Mouse (Mus musculus): Measurements from ENCODE around the gene Gm20489. TPM values are rescaled to one million over a fixed set of nuclear protein-coding genes. Genes with fewer than 3 reads are reported as not detected.

The Gm20489 gene
- polyA plus RNA-seq, 1 experiment from 2014 or later, result not detected

DNA sequence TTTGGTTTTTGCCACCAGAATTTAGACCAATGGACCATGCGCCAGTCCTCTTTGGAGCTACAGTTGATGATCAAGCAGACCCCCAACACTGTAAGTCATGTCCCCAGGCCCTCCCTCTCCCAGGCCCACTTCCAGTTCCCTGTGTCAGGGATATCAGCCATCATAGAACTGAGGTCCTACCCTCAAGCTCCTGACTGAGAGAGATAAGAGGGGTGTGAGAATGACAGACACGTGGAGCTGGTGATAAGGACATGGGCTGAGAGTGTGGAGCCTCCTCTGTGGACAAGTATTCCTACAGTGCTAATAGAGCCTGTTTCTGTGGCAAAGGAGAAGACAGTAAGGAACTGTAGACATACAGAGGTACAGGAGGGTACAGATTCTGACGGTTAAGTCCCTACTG, 18.7 kb upstream of the Gm20489 start:
- Histone ChIP-seq H3K4me3 (no peak overlapping the region), H3K4me2 (no peak overlapping the region), H3K27ac (replicated peaks) (no peak overlapping the region), H3K27me3 (no peaks in the 10 kb centered on the region), H3K4me1 (replicated peaks) (no peaks in the 10 kb centered on the region), H3K36me3 (peaks cover 88% of the 10 kb centered on the region), H3K9me3 (no peaks in the 10 kb centered on the region), H3K9ac (no peak overlapping the region)
- no peak for ATAC-seq (ENCODE audit: low read depth)
- 94% methylated on average over 3 of the region's 3 CpGs for WGBS

DNA sequence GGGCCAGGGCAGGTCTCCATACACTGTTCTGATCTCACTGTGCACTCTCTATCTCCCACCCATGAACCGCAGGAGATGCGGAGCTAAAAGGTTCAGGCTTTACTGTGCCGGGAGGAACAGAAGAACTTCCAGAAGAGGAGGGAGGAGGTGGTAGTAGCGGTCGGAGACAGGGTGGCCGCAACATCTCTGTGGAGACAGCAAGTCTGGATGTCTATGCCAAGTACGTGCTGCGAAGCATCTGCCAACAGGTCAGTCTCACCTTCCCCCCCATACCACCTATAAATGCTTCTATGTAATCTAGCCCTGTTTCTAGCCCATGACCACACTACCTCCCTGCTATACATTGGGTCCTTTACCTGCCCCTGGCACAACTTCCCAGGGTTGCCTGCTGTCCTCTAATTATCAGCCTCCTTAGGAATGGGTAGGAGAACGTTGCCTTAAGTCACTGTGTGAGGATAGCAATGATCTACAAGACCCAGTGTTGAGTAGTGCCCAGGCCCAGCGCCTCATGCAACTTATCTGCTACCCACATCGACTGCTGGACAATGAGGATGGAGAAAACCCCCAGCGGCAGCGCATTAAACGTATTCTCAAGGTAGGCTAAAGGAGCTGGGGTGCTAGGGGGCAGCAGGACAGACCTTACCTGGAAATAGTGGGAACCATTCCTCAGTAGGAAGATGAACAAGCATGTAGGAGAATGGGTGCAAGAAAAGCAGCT, 17.3 kb upstream of the Gm20489 start:
- H3K4me1 ChIP-seq (replicated peaks), result no peaks in the 10 kb centered on the region
- WGBS, result 92% methylated on average over 14 of the region's 14 CpGs
- no peak overlapping the region for H3K4me2 ChIP-seq
- no peak for ATAC-seq (ENCODE audit: low read depth)
- H3K27me3 ChIP-seq, result no peaks in the 10 kb centered on the region
- H3K27ac ChIP-seq (replicated peaks), result no peak overlapping the region
- H3K9ac ChIP-seq, result no peak overlapping the region
- no peaks in the 10 kb centered on the region for H3K9me3 ChIP-seq
- no peak overlapping the region for H3K4me3 ChIP-seq
- peaks cover 88% of the 10 kb centered on the region for H3K36me3 ChIP-seq

DNA sequence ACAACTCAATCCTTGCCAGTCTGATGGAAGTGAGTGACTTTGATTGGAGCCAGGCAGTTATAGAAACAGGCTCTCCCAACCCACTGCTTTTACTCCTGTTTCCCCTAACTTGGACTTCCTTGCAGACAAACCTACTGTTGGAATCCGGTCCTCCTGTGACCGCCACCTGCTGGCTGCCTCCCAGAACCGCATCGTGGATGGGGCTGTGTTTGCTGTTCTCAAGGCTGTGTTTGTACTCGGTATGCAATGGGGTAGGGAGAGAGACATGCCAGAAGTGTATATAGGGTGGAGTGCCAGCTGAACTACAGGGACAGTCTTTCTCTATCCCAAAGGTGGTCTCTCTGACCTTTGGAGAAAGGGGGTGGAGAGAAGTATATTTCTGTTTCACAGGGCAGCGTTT, 16.7 kb upstream of the Gm20489 start:
- no peak overlapping the region for H3K4me2 ChIP-seq
- H3K9me3 ChIP-seq, result no peaks in the 10 kb centered on the region
- H3K9ac ChIP-seq, result no peak overlapping the region
- WGBS, result 31% methylated on average over 6 of the region's 6 CpGs
- H3K27ac ChIP-seq (replicated peaks), result no peak overlapping the region
- no peaks in the 10 kb centered on the region for H3K27me3 ChIP-seq
- ATAC-seq (ENCODE audit: low read depth), result no peak
- H3K4me1 ChIP-seq (replicated peaks), result no peaks in the 10 kb centered on the region
- H3K36me3 ChIP-seq, result peaks cover 88% of the 10 kb centered on the region
- H3K4me3 ChIP-seq, result no peak overlapping the region

DNA sequence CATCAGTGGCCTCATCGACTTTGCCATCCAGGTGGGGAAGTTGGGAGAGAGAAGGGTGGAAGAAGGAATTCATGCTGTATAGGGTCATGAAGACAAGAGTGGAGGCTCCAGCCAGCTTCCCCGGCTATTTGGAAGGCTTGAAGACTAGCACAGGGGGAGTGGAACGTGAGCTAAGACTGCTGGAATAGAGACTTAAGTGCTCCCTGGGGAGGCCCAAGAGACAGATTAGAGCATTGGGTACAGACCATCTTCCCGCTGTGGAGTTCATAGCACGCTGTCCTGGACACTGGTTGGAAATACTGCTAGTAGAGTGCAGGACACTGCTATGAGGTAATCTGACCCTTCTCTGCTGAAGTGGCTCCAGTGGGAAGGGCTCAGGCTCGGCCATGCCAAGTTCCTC, 14.0 kb upstream of the Gm20489 start:
- H3K4me3 ChIP-seq, result no peak overlapping the region
- H3K4me1 ChIP-seq (replicated peaks), result no peaks in the 10 kb centered on the region
- H3K9ac ChIP-seq, result no peak overlapping the region
- no peak overlapping the region for H3K27ac ChIP-seq (replicated peaks)
- H3K36me3 ChIP-seq, result peaks cover 87% of the 10 kb centered on the region
- no peak overlapping the region for H3K4me2 ChIP-seq
- ATAC-seq (ENCODE audit: low read depth), result no peak
- no peaks in the 10 kb centered on the region for H3K9me3 ChIP-seq
- WGBS, result 79% methylated on average over 6 of the region's 6 CpGs
- H3K27me3 ChIP-seq, result no peaks in the 10 kb centered on the region

DNA sequence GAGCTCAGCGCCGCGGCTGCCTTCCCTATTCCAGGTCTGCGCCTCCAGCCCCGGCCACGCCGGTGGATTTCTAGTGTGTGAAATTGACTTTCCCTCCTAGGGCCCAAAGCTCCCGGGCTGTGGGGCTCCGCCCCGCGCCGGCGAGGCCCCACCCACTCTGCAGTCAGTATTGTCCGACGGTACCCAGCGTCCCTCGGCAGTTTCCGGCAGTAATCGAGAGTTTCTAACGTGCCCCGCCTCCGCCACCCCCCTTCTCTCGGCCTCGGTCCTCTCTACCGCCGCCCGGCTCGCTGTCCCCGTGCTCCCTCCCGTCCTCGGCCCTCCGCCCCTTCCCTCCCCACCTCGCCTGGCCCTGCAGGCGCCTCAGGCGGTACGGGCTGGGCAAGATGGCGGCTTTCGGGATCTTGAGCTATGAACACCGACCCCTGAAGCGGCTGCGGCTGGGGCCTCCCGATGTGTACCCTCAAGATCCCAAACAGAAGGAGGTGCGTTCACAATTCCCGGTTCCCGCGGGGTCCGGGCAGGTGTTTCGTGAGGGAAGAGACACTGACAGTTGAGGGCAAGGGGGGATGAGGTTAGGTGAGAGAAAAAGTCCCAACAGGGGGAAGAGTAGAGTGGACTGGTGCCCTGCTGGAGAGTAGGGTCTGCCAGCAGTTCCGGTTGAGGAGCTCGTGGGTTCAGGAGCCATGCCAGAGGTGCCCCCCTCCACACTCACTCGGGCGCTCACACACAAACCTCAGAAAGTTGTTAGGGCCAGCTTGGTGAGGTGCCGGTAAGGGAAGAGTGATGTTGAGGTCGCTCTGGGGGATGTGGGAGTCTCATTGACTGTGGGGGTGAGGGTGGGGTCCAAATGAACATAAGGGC, 5.3 kb upstream of the Gm20489 start, which contains the start of gene Med12:
Med12 (plus strand) TSS at position 156 of the 864 bp plus-strand sequence.
- 27% methylated on average over 52 of the region's 54 CpGs for WGBS
- Histone ChIP-seq H3K4me2 (peak within 1 kb of the TSS; percentile 55), H3K4me1 (replicated peaks) (peaks cover 16% of the 10 kb centered on the region), H3K36me3 (peaks cover 21% of the 10 kb centered on the region), H3K9me3 (no peaks in the 10 kb centered on the region), H3K27ac (replicated peaks) (peak within 1 kb of the TSS; percentile 77), H3K27me3 (no peaks in the 10 kb centered on the region), H3K9ac (peak within 1 kb of the TSS; percentile 75), H3K4me3 (peak within 1 kb of the TSS; percentile 56)
- ATAC-seq (ENCODE audit: low read depth), result peak; percentile 98

DNA sequence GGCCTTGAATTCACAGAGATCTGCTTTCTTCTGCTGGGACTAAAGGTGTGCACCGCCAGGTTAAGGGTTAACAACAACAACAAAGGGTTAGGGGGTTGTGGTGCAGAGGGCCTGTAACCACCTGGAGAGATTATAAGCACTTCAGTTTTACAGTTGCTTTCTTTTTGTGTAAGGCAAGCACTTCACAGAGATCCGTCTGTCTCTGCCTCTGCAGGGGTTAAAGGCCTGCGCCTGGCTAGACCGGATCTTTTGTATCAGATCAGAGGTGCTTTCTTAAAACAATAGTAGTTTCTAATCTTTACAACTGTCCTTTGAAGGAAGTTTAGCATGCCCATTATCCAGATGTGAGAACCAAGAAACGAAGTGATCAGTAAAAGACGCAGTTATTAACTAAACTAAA, 4.6 kb upstream of the Gm20489 start:
- Histone ChIP-seq H3K27me3 (no peaks in the 10 kb centered on the region; the same call in 1 of the 2 replicates), H3K4me3 (peak overlapping the region; percentile 56), H3K36me3 (peaks cover 15% of the 10 kb centered on the region; the same call in 1 of the 2 replicates), H3K4me1 (replicated peaks) (peaks cover 16% of the 10 kb centered on the region), H3K27ac (replicated peaks) (no peak overlapping the region), H3K9me3 (no peaks in the 10 kb centered on the region), H3K4me2 (peak overlapping the region; percentile 55), H3K9ac (peak overlapping the region; percentile 75)
- 0 out of 2 replicates have a peak, but pooled peaks have one; percentile 3 for ATAC-seq (ENCODE audit: low read depth)
- WGBS, result 22% methylated on average over 6 of the region's 6 CpGs

DNA sequence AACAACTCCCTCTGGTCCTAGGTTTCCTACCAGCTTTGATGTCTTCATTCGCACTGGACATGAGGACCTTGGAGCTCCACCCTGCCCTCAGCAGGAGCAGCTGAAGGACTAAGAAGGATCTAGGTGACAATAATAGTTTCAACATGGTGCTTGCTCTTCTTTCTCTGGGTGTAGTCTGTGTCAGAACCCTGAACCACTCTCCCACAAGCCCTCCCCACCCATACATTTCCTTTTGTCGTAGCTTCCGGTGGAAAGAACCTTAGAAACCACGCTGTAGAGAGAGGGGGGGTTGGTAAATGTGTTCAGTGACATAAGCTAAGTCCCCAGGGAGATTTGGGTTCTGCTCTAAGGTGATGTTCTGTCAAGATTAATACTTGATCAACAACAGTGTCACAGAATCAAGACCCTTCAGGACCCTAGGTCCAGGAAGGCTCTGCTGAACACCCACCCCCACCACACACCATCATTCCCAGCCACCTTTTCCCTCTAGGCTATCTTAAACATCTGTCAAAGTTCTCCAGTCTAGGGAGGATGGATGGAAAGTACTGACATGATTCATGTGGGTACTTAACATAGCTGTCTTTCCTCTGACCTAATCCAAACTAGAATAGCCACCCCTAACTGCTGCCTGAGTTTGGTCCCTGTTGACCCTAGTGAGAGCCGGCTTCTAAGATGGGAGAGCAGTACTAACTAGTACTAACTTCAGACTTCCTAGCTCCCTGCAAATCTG, 633 bp downstream of the Gm20489 start, which contains the start of gene Il2rg:
Il2rg (minus strand) TSS at position 231 of the 730 bp plus-strand sequence.
- 74% methylated on average over 5 of the region's 5 CpGs for WGBS
- no peaks in the 10 kb centered on the region for H3K36me3 ChIP-seq
- H3K27me3 ChIP-seq, result no peaks in the 10 kb centered on the region; the same call in 1 of the 2 replicates
- H3K4me1 ChIP-seq (replicated peaks), result no peaks in the 10 kb centered on the region
- no peak within 1 kb of the TSS for H3K9ac ChIP-seq
- no peak within 1 kb of the TSS for H3K4me2 ChIP-seq
- no peak within 1 kb of the TSS for H3K27ac ChIP-seq (replicated peaks)
- no peak for ATAC-seq (ENCODE audit: low read depth)
- no peaks in the 10 kb centered on the region for H3K9me3 ChIP-seq
- no peak within 1 kb of the TSS for H3K4me3 ChIP-seq

DNA sequence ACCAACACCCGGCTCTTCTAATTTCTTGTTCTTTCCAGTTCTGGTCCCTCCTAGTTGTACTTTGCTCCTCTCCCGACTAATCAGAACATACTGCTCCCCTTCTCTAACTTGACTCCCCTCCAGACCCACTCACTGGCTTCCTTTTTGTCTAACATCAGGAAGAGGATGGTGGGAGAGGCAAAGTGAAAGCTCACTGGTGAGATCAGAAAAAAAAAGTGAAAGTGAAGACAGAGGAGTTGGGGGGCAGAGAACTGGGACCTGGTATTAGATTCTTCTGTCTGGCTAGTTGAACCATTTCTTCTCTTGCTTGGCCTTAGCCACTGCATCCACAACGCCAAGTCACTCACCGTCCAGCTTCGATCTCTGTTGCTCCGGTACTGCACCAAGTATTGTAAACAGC, 2.2 kb downstream of the Gm20489 start:
- no peaks in the 10 kb centered on the region for H3K36me3 ChIP-seq
- H3K9me3 ChIP-seq, result no peaks in the 10 kb centered on the region
- no peak overlapping the region for H3K9ac ChIP-seq
- no peaks in the 10 kb centered on the region; the same call in 1 of the 2 replicates for H3K27me3 ChIP-seq
- H3K4me2 ChIP-seq, result no peak overlapping the region
- no peak overlapping the region for H3K4me3 ChIP-seq
- ATAC-seq (ENCODE audit: low read depth), result no peak
- H3K27ac ChIP-seq (replicated peaks), result no peak overlapping the region
- H3K4me1 ChIP-seq (replicated peaks), result no peaks in the 10 kb centered on the region
- 98% methylated on average over 6 of the region's 6 CpGs for WGBS

DNA sequence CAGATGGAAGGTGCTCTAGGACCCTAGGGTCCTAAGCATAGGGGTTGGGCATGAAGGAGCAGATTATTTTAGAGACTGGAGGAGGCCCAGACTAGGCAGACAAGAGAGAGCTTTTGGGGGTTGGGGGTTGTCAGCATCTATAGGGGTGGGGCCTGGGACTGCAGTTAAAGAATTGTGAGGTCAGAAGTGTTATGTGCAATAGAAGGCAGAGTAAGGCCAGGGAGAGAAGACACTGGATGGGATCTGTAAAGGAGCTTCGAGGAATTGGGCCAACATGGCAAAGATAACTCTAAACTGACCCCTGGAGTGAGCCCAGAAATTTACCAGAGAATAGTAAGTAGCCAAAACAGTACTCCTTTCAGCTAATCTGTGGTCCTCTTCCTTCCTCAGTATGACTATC, 4.9 kb downstream of the Gm20489 start, which contains the start of gene Gm614:
Gm614 (minus strand) TSS at position 101 of the 400 bp plus-strand sequence.
- no peak within 1 kb of the TSS for H3K4me2 ChIP-seq
- WGBS, result 90% methylated on average over 1 of the region's 1 CpGs
- no peaks in the 10 kb centered on the region; the same call in 1 of the 2 replicates for H3K27me3 ChIP-seq
- ATAC-seq (ENCODE audit: low read depth), result no peak
- H3K4me1 ChIP-seq (replicated peaks), result peaks cover 11% of the 10 kb centered on the region
- H3K4me3 ChIP-seq, result no peak within 1 kb of the TSS
- H3K27ac ChIP-seq (replicated peaks), result no peak within 1 kb of the TSS
- H3K36me3 ChIP-seq, result no peaks in the 10 kb centered on the region
- H3K9me3 ChIP-seq, result no peaks in the 10 kb centered on the region
- H3K9ac ChIP-seq, result no peak within 1 kb of the TSS

DNA sequence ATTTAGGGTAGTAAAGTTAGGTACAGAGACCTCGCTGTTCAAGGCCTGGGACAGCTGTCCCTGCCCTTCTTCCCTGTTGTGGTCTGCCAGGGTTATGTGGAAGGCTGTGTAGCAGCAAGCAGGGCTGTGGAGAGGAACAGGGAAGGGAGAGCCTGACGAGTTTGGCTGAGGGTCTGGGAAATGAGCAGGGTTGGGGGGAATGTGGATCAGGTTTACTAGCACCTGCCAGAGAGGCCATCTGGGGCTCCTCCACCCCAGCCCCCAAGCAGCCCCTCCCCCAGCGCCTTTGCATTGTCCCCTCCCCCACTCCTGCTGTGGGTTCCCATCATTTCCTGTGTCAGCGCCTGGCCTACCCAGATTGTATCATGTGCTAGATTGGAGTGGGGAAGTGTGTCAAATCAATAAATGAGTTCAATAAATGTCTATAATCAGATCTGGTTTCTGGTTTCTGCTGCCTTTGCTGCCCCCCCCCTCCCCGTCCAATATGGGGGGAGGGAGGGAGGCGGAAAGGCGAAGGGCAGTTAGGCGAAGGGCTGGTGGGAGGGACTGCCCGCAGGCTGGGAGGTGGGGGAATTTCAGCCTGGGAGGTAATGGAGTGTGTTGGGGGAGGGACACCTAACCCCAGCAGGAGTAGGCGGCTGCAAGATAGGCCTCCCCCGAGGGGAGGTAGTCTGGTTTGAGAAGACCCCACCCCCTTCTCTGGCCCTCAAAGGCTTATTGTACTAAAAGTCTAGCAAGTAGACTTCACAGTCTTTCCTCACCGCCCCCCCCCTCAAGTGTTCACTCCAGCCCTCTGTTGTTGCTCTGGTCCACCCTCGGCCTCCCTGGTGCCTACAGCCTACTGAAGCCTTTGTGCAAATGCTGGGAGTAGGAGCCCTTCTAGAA, 8.1 kb downstream of the Gm20489 start:
- 17% methylated on average over 12 of the region's 13 CpGs for WGBS
- no peak overlapping the region for H3K4me3 ChIP-seq
- peak; percentile 65 for ATAC-seq (ENCODE audit: low read depth)
- H3K27me3 ChIP-seq, result peaks cover 5% of the 10 kb centered on the region; the same call in 1 of the 2 replicates
- H3K4me1 ChIP-seq (replicated peaks), result peaks cover 12% of the 10 kb centered on the region
- no peaks in the 10 kb centered on the region for H3K9me3 ChIP-seq
- H3K9ac ChIP-seq, result no peak overlapping the region
- no peaks in the 10 kb centered on the region for H3K36me3 ChIP-seq
- peak overlapping the region; percentile 72 for H3K27ac ChIP-seq (replicated peaks)
- peak overlapping the region; percentile 5; the same call in 1 of the 2 replicates for H3K4me2 ChIP-seq

DNA sequence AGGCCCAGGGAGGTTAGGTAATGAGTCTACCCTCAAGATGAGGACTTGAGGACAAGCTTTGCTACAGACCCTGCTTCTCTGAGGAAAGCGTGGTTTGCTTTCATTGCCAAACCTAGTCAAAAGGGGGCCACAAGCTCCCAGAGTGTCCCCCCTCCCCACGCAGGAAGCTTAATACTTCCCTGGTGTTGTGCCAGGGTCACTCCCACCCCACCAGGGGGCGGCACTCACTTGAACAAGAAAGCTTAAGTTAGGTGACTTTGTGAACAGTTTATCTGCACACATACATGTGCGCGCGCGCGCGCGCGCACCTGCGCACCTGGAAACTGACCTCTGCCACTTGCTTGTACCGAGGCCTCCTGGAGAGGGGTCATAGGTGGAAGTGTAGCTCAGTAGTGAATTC, 12.2 kb downstream of the Gm20489 start:
- Histone ChIP-seq H3K9me3 (no peaks in the 10 kb centered on the region), H3K9ac (no peak overlapping the region), H3K27ac (replicated peaks) (no peak overlapping the region), H3K4me1 (replicated peaks) (peaks cover 23% of the 10 kb centered on the region), H3K36me3 (no peaks in the 10 kb centered on the region), H3K4me2 (no peak overlapping the region), H3K4me3 (no peak overlapping the region), H3K27me3 (peaks cover 5% of the 10 kb centered on the region; the same call in 1 of the 2 replicates)
- whole genome bisulfite sequencing, result 82% methylated on average over 13 of the region's 13 CpGs
- no peak for ATAC-seq (ENCODE audit: low read depth)

Measured in neural tube, embryonic 13.5 days (tissue).